18 mouse cellular contexts compared by ENCODE assay signal in the genomic region with DNA sequence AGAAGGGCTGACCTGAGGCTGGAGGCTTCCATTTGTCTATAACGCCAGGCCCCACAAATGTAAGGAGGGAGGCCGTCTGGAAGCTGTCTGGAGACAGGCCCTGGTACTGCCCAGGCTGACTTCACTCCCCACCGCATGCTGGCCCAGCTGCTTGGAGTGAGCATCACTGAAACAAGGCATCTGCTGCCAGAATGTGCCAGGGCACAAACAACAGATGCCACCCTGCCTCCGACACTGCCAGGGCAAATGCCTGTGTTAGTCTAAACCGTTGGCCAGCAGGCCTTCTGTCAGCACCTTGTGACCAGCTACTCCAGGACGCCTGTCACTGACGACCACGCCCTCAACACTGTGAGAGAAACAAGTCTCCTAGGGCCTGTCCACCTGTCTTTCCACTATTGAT. TPM values are rescaled to one million over a fixed set of nuclear protein-coding genes. Genes with fewer than 3 reads are reported as not detected.
DNase-seq lines count a peak whose midpoint lies in the region; ATAC-seq lines count a peak whose summit lies in the region.
"Had no signal": no experiment of that assay in that cellular context is flagged by ENCODE, and none has a peak within 500 bp of the region (broad histone marks: within the 10 kb centered on the region; RNA-seq: fewer than 3 reads in every experiment).

No protein-coding gene starts in this region.

- no peaks in the 10 kb centered on the region for H3K36me3 ChIP-seq in forebrain, embryonic 13.5 days (ENCODE audit: poor library complexity, severe bottlenecking)
- H3K36me3 ChIP-seq in forebrain, embryonic 10.5 days (replicated peaks): no peaks in the 10 kb centered on the region
- H3K36me3 ChIP-seq in hindbrain, embryonic 16.5 days (ENCODE audit: control insufficient read depth, insufficient read depth, low read length): no peaks in the 10 kb centered on the region
- H3K36me3 ChIP-seq: embryonic facial prominence, embryonic 12.5 days; heart, embryonic 10.5 days; liver, embryonic 12.5 days had no signal

- H3K4me1 ChIP-seq in forebrain, embryonic 13.5 days: no peaks in the 10 kb centered on the region
- no peaks in the 10 kb centered on the region; the same call in 1 of the 2 replicates for H3K4me1 ChIP-seq in forebrain, embryonic 10.5 days
- no peaks in the 10 kb centered on the region for H3K4me1 ChIP-seq in hindbrain, embryonic 16.5 days (ENCODE audit: control insufficient read depth, insufficient read depth, low read depth, low read length)
- H3K4me1 ChIP-seq: embryonic facial prominence, embryonic 12.5 days; liver, embryonic 12.5 days had no signal

- no peaks in the 10 kb centered on the region for H3K9me3 ChIP-seq in forebrain, embryonic 13.5 days (replicated peaks)
- H3K9me3 ChIP-seq in forebrain, embryonic 10.5 days: no peaks in the 10 kb centered on the region
- H3K9me3 ChIP-seq in hindbrain, embryonic 16.5 days (ENCODE audit: control insufficient read depth, low read length): no peaks in the 10 kb centered on the region
- H3K9me3 ChIP-seq: embryonic facial prominence, embryonic 12.5 days; heart, embryonic 10.5 days; liver, embryonic 12.5 days had no signal

- ATAC-seq in forebrain, embryonic 13.5 days: peak; percentile 70
- ATAC-seq in hindbrain, embryonic 16.5 days: peak; percentile 77
- ATAC-seq: liver, embryonic 12.5 days had no signal

- no peak overlapping the region for H3K27ac ChIP-seq in forebrain, embryonic 13.5 days
- H3K27ac ChIP-seq in forebrain, embryonic 10.5 days: no peak overlapping the region
- no peak overlapping the region for H3K27ac ChIP-seq in hindbrain, embryonic 16.5 days (ENCODE audit: low read depth, low read length)
- H3K27ac ChIP-seq: embryonic facial prominence, embryonic 12.5 days; heart, embryonic 10.5 days; liver, embryonic 12.5 days had no signal

- no peak overlapping the region for H3K9ac ChIP-seq in forebrain, embryonic 13.5 days
- no peak overlapping the region for H3K9ac ChIP-seq in hindbrain, embryonic 16.5 days (ENCODE audit: low read depth, low read length)
- H3K9ac ChIP-seq: embryonic facial prominence, embryonic 12.5 days; liver, embryonic 12.5 days had no signal

- H3K4me2 ChIP-seq in forebrain, embryonic 13.5 days: no peak overlapping the region
- H3K4me2 ChIP-seq in hindbrain, embryonic 16.5 days (ENCODE audit: low read length): no peak overlapping the region
- H3K4me2 ChIP-seq: embryonic facial prominence, embryonic 12.5 days; liver, embryonic 12.5 days had no signal

- no peak for DNase-seq in forebrain, embryonic 10.5 days (ENCODE audit: extremely low spot score, low spot score)
- peak; percentile 36 to 49 for DNase-seq in layer of hippocampus, postnatal 14 days (ENCODE audit: low spot score in 2 of 2)
- DNase-seq in layer of hippocampus, adult 9-10 months (ENCODE audit: low spot score): no peak
- DNase-seq in cerebellum, adult 9-11 months: peak; percentile 70
- DNase-seq in thymus, adult 18-20 months: no peak
- DNase-seq in urinary bladder, postnatal 10 days (ENCODE audit: low spot score): no peak
- DNase-seq: adrenal gland, postnatal 10 days; lung, postnatal 14 days; midbrain, embryonic 14.5 days had no signal

- H3K27me3 ChIP-seq in forebrain, embryonic 13.5 days: no peaks in the 10 kb centered on the region
- H3K27me3 ChIP-seq in forebrain, embryonic 10.5 days (ENCODE audit: poor library complexity, severe bottlenecking): no peaks in the 10 kb centered on the region
- H3K27me3 ChIP-seq in hindbrain, embryonic 16.5 days (replicated peaks; ENCODE audit: control insufficient read depth, insufficient read depth, low read length): no peaks in the 10 kb centered on the region
- H3K27me3 ChIP-seq: embryonic facial prominence, embryonic 12.5 days; liver, embryonic 12.5 days had no signal

- H3K4me3 ChIP-seq in forebrain, embryonic 13.5 days: no peak overlapping the region
- no peak overlapping the region for H3K4me3 ChIP-seq in forebrain, embryonic 10.5 days
- H3K4me3 ChIP-seq in hindbrain, embryonic 16.5 days (ENCODE audit: low read length): no peak overlapping the region
- H3K4me3 ChIP-seq: embryonic facial prominence, embryonic 12.5 days; heart, embryonic 10.5 days; liver, embryonic 12.5 days had no signal

- 81% methylated on average over 8 of the region's 8 CpGs for WGBS in forebrain, embryonic 13.5 days
- WGBS in forebrain, embryonic 10.5 days: 85% methylated on average over 8 of the region's 8 CpGs
- WGBS in hindbrain, embryonic 16.5 days: 62% methylated on average over 8 of the region's 8 CpGs

RNA-seq across cellular contexts. Expression of a gene that starts 29.8 kb away (rescaled TPM):
- polyA plus RNA-seq in forebrain, embryonic 13.5 days (2015; fragmentation: Nextera tagmentation; extraction: Ambion mirVana): not detected in 2 replicates
- not detected in 2 replicates for polyA plus RNA-seq in forebrain, embryonic 10.5 days (2016; fragmentation: Nextera tagmentation; extraction: Ambion mirVana)
- total RNA-seq in layer of hippocampus, postnatal 14 days (2021): 1 to 10 TPM in 1 of 2 experiments, under 1 TPM in 1; 0.99 to 1.7 TPM
- polyA plus RNA-seq in hindbrain, embryonic 16.5 days (2015; fragmentation: Nextera tagmentation; extraction: Ambion mirVana): not detected in 2 replicates
- total RNA-seq: adrenal gland, postnatal 10 days; hematopoietic stem cell, adult 5-6 weeks had no signal
- polyA plus RNA-seq: embryonic facial prominence, embryonic 12.5 days; heart, embryonic 10.5 days; kidney, embryonic 16.5 days; liver, embryonic 12.5 days; midbrain, embryonic 14.5 days; neural tube, embryonic 14.5 days; thymus, postnatal 0 days had no signal

Comparison
In these comparisons a context has a peak if more than half of its experiments do, and no peak if none do; other contexts are left out.
1. DNase-seq: peak in layer of hippocampus, postnatal 14 days (2 of 2) and cerebellum, adult 9-11 months (single experiment); none in forebrain, embryonic 10.5 days (single experiment), layer of hippocampus, adult 9-10 months (single experiment), thymus, adult 18-20 months (0 of 2) and urinary bladder, postnatal 10 days (single experiment).